Mouse (Mus musculus) bone marrow, adult 2 months (tissue): ENCODE measurements at regions not wholly inside any gene's neighbourhood (a gene's known extent, or its start where the extent isn't known, plus 50 kb on each side); places are given as distances from the start of the nearest gene placed in this dataset.

Experiments used
- H3K27ac ChIP-seq: fragments of 200-500 bp; 2 replicates; pipeline ENCODE4 v1.5.1; 2012; ENCODE audit warnings: low read depth, mild to moderate bottlenecking, control low read depth, inconsistent platforms, low read length; ENCODE audit not compliant: control insufficient read depth, poor library complexity, insufficient read depth
- H3K4me1 ChIP-seq: fragments of 200-500 bp; 2 replicates; pipeline ENCODE4 v1.6.1; 2011; ENCODE audit warnings: low read length; ENCODE audit not compliant: control insufficient read depth, insufficient read depth
- H3K4me3 ChIP-seq: fragments of 200-500 bp; replicated peaks from 2 replicates; pipeline ENCODE3; 2011; ENCODE audit warnings: mild to moderate bottlenecking, low read depth, low read length, control low read depth; ENCODE audit not compliant: control insufficient read depth
- CTCF ChIP-seq: fragments of 200-500 bp; IDR thresholded peaks from 2 replicates; pipeline ENCODE4 v1.5.1; 2011; ENCODE audit warnings: low read length, control low read depth; ENCODE audit not compliant: control insufficient read depth, insufficient read depth
- POLR2A ChIP-seq: fragments of 200-500 bp; IDR thresholded peaks from 2 replicates; pipeline ENCODE4 v1.6.1; 2011; ENCODE audit warnings: low read depth, mild to moderate bottlenecking, control low read depth, low read length, borderline replicate concordance; ENCODE audit not compliant: control insufficient read depth
- WGBS: fragments of 180-500 bp; shearing (Covaris S2); methylation state at CpG from one replicate; pipeline ENCODE4 v1.1.7; 2018; 5-methylcytosine and 5-hydroxymethylcytosine counted together

- TF ChIP-seq POLR2A (no peak), CTCF (no peak)
- Histone ChIP-seq H3K4me1 (no peaks in the 10 kb centered on the region), H3K4me3 (no peak overlapping the region), H3K27ac (no peak overlapping the region)
- 84% methylated on average over 23 of the region's 23 CpGs for WGBS
These were observed 130.2 kb downstream of the Spata18 start for GRCm38 (mm10) chr5:73781190-73781940.

GRCm38 (mm10) chr5:73782214-73783091 lies 131.3 kb downstream of the Spata18 start:
- TF ChIP-seq CTCF (no peak), POLR2A (no peak)
- WGBS: 83% methylated on average over 15 of the region's 15 CpGs
- Histone ChIP-seq H3K4me1 (no peaks in the 10 kb centered on the region), H3K4me3 (no peak overlapping the region), H3K27ac (no peak overlapping the region)

GRCm38 (mm10) chr5:73787275-73787674 lies 136.1 kb downstream of the Spata18 start:
- WGBS: 73% methylated on average over 5 of the region's 5 CpGs
- TF ChIP-seq CTCF: no peak
- TF ChIP-seq POLR2A: no peak
- no peaks in the 10 kb centered on the region for H3K4me1 ChIP-seq
- H3K27ac ChIP-seq: no peak overlapping the region
- no peak overlapping the region for H3K4me3 ChIP-seq

- H3K4me3 ChIP-seq: no peak overlapping the region
- H3K27ac ChIP-seq: no peak overlapping the region
- TF ChIP-seq CTCF: no peak
- TF ChIP-seq POLR2A: no peak
- no peaks in the 10 kb centered on the region for H3K4me1 ChIP-seq
- WGBS: 47% methylated on average over 3 of the region's 3 CpGs
These were observed 141.0 kb downstream of the Spata18 start for GRCm38 (mm10) chr5:73792216-73792615.

GRCm38 (mm10) chr5:73796201-73796600 lies 145.0 kb downstream of the Spata18 start:
- TF ChIP-seq CTCF (no peak), POLR2A (no peak)
- no peak overlapping the region for H3K27ac ChIP-seq
- H3K4me3 ChIP-seq: no peak overlapping the region
- H3K4me1 ChIP-seq: no peaks in the 10 kb centered on the region
- 69% methylated on average over 2 of the region's 2 CpGs for WGBS

GRCm38 (mm10) chr5:73797980-73798379 lies 146.8 kb downstream of the Spata18 start:
- WGBS: 71% methylated on average over 3 of the region's 3 CpGs
- TF ChIP-seq CTCF (no peak), POLR2A (no peak)
- Histone ChIP-seq H3K27ac (no peak overlapping the region), H3K4me3 (no peak overlapping the region), H3K4me1 (no peaks in the 10 kb centered on the region)

GRCm38 (mm10) chr5:73803431-73803830 lies 152.3 kb downstream of the Spata18 start:
- Histone ChIP-seq H3K27ac (no peak overlapping the region), H3K4me3 (no peak overlapping the region), H3K4me1 (no peaks in the 10 kb centered on the region)
- WGBS: 71% methylated on average over 1 of the region's 1 CpGs
- no peak for TF ChIP-seq CTCF
- no peak for TF ChIP-seq POLR2A

- Histone ChIP-seq H3K27ac (no peak overlapping the region), H3K4me3 (no peak overlapping the region), H3K4me1 (no peaks in the 10 kb centered on the region)
- WGBS: 67% methylated on average over 4 of the region's 4 CpGs
- TF ChIP-seq CTCF: no peak
- TF ChIP-seq POLR2A: no peak
These were observed 153.5 kb downstream of the Spata18 start for GRCm38 (mm10) chr5:73804556-73805230.
